Mouse (Mus musculus): ENCODE data around the gene Slc23a3.
A peak's percentile ranks its signal among the peaks of the same experiment; 100 is the strongest.

The Slc23a3 gene

GRCm38 (mm10) chr1:75140601-75141190 is 7.0 kb upstream of the Slc23a3 start:
- DNase-seq (ENCODE audit: low spot score in 2 of 2): no peak

GRCm38 (mm10) chr1:75138448-75138847 is 4.8 kb upstream of the Slc23a3 start:
- DNase-seq (ENCODE audit: low spot score in 2 of 2): no peak

GRCm38 (mm10) chr1:75136730-75137129 is 3.0 kb upstream of the Slc23a3 start:
- no peak for DNase-seq (ENCODE audit: low spot score in 2 of 2)

GRCm38 (mm10) chr1:75136293-75136692 is 2.6 kb upstream of the Slc23a3 start:
- DNase-seq (ENCODE audit: low spot score in 2 of 2): no peak

- DNase-seq (ENCODE audit: low spot score in 2 of 2): no peak
Measured at GRCm38 (mm10) chr1:75128641-75129040, 5.0 kb downstream of the Slc23a3 start.

- no peak for DNase-seq (ENCODE audit: low spot score in 2 of 2)
Measured at GRCm38 (mm10) chr1:75125418-75125817, 8.3 kb downstream of the Slc23a3 start.

- peak; percentile 87 to 88 for DNase-seq (ENCODE audit: low spot score in 2 of 2)
Measured at GRCm38 (mm10) chr1:75124346-75125321, 9.1 kb downstream of the Slc23a3 start, which contains the start of gene Nhej1. Nhej1 (minus strand) TSS chr1:75125200.

GRCm38 (mm10) chr1:75122211-75122610 is 11.5 kb downstream of the Slc23a3 start:
- DNase-seq (ENCODE audit: low spot score in 2 of 2): no peak
